Mouse (Mus musculus) bone marrow, adult 2 months (tissue): Measurements from ENCODE around the gene Mak. TPM values are rescaled to one million over a fixed set of nuclear protein-coding genes. Genes with fewer than 3 reads are reported as not detected.

Experiments used
- H3K27ac ChIP-seq: fragments of 200-500 bp; 2 replicates; pipeline ENCODE4 v1.5.1; 2012; ENCODE audit warnings: low read depth, mild to moderate bottlenecking, control low read depth, inconsistent platforms, low read length; ENCODE audit not compliant: control insufficient read depth, poor library complexity, insufficient read depth
- H3K4me1 ChIP-seq: fragments of 200-500 bp; 2 replicates; pipeline ENCODE4 v1.6.1; 2011; ENCODE audit warnings: low read length; ENCODE audit not compliant: control insufficient read depth, insufficient read depth
- H3K4me3 ChIP-seq: fragments of 200-500 bp; replicated peaks from 2 replicates; pipeline ENCODE3; 2011; ENCODE audit warnings: mild to moderate bottlenecking, low read depth, low read length, control low read depth; ENCODE audit not compliant: control insufficient read depth
- CTCF ChIP-seq: fragments of 200-500 bp; IDR thresholded peaks from 2 replicates; pipeline ENCODE4 v1.5.1; 2011; ENCODE audit warnings: low read length, control low read depth; ENCODE audit not compliant: control insufficient read depth, insufficient read depth
- POLR2A ChIP-seq: fragments of 200-500 bp; IDR thresholded peaks from 2 replicates; pipeline ENCODE4 v1.6.1; 2011; ENCODE audit warnings: low read depth, mild to moderate bottlenecking, control low read depth, low read length, borderline replicate concordance; ENCODE audit not compliant: control insufficient read depth
- WGBS: fragments of 180-500 bp; shearing (Covaris S2); methylation state at CpG from one replicate; pipeline ENCODE4 v1.1.7; 2018; 5-methylcytosine and 5-hydroxymethylcytosine counted together
- polyA plus RNA-seq: library from polyadenylated mRNA; stranded (reverse); fragments of >200 nt; gene quantifications from 2 replicates; pipeline ENCODE4 v1.2.4, GENCODE M21; 2011; ENCODE audit warnings: low replicate concordance; ENCODE audit not compliant: missing spikeins, insufficient read depth, insufficient read length

Gene Mak
- polyA plus RNA-seq, 1 experiment = not detected

DNA sequence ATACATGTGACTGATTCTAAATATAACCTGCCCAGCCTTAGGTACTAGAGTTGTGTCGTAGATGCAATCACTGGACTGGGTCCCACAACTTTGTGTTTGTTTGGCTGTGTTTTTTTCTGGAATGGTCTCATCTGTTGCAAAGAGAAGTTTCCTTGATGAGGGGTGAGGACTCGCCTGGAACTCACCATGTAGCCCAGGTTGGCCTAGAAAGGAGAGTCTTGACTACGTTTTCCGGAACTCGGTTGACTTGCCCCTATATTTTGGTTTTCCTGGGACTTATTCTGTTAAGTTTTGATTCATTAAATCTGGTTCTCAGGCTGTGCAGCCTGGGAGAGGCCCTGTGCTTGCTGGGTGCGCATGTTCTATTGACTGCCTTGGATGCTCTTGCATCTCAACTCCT lies 1.2 kb upstream of the Mak start:
- no peak for TF ChIP-seq CTCF
- TF ChIP-seq POLR2A = no peak
- no peaks in the 10 kb centered on the region; the same call in 1 of the 2 replicates for H3K4me1 ChIP-seq
- H3K27ac ChIP-seq = no peak overlapping the region
- H3K4me3 ChIP-seq = no peak overlapping the region
- 83% methylated on average over 6 of the region's 6 CpGs for WGBS

DNA sequence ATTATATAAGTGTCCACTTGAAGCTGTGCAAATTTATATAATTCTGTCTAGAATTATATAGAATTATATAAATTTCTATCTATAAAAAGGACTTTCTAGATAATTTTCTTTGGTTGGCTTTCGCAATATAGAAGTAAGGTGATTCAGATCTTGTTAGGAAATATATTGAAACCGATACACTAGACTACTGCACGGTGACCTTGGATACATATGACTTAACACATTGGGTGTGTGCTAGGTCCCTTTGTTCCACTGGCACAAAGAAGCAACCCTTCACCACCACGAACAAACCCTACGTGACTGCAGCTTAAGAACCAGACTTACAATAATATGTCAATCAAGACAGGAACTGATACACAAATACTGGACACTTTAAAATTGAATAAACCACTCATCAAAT lies 353 bp upstream of the Mak start:
- 41% methylated on average over 5 of the region's 5 CpGs for WGBS

DNA sequence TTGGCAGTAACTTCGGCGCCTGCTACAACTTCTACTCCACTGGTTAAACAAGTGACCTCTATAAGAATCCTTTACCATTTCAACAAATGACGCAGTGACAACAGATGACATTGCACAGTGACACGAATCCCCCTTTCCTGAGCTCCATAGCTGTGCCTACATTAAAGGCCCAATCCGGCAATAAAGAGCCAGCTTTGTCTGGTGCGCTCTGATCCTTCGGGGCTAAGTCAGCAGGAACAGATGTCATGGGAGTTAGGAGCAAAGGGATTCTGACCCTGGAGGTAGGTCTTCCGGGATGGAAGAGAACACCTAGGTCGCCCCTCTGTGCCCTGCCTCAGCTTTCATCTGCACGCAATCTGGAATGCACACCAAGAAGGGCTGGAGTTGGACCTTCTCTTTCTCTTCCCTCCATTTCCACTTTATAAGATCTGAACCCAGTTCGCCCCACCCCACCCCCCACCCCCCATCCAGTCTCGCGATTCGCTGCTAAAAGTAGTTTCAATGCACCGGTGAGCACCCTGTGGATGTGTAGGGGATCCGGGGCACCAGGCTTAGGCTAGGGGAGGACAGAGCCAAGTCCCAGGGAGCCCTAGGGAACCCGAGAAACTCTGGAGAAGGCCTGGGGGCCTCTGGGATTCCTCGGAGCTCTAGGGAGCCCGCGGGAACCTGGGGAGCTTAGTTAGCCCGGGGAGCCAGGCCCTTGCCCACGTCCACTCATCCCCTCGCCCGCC lies 651 bp downstream of the Mak start:
- TF ChIP-seq POLR2A (no peak), CTCF (no peak)
- WGBS = 17% methylated on average over 24 of the region's 24 CpGs
- no peak overlapping the region for H3K4me3 ChIP-seq

More for the DNA sequence above, 353 bp upstream of the Mak start:
- Histone ChIP-seq H3K27ac (no peak overlapping the region), H3K4me1 (no peaks in the 10 kb centered on the region; the same call in 1 of the 2 replicates), H3K4me3 (no peak overlapping the region)
- no peak for TF ChIP-seq CTCF
- no peak for TF ChIP-seq POLR2A

DNA sequence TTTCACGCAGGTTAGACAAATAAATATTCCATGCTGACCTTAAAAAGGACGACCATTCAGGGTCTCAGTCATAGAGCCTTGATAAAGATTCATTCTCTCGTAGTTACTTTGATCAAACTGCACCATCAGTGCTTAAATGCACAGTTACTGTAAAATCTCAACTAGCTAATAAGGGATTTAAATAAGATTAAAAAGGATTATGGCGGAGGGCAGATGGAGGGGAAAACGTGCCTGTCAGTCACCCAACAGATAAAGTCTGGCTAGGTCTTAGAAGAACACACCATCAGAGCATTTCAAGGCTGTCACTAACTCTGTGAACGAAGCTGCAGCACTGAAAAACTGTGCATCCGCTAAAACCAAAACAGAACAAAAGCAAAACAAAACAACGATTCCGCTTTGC lies 1.6 kb downstream of the Mak start:
- TF ChIP-seq POLR2A (no peak), CTCF (no peak)
- Histone ChIP-seq H3K4me3 (no peak overlapping the region), H3K27ac (no peak overlapping the region), H3K4me1 (no peaks in the 10 kb centered on the region; the same call in 1 of the 2 replicates)
- WGBS = 70% methylated on average over 9 of the region's 9 CpGs

More for the DNA sequence above, 651 bp downstream of the Mak start:
- Histone ChIP-seq H3K4me1 (no peaks in the 10 kb centered on the region; the same call in 1 of the 2 replicates), H3K27ac (no peak overlapping the region)

DNA sequence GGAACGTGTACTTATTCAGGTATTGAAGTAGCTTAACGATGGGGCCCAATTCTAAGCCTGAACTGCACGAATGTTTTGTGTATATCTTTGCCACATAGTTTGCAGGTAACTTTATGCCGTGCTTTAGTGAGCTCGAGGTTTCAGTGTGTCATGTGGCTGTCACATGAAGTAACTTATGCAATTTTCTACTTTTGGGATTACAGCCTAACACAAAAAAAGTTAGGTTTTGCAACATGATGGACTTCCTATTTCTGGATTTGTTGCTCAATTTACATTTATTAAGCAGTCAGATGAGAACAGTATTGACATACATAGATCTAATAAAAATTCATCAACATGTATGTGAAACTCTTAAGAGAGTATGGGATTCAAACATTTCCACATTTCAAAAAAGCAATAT lies 5.7 kb downstream of the Mak start:
- no peak overlapping the region for H3K4me3 ChIP-seq
- H3K4me1 ChIP-seq = no peaks in the 10 kb centered on the region; the same call in 1 of the 2 replicates
- 51% methylated on average over 5 of the region's 5 CpGs for WGBS
- H3K27ac ChIP-seq = no peak overlapping the region
- TF ChIP-seq CTCF (no peak), POLR2A (no peak)

GRCm38 (mm10) chr13:41071617-41072016 lies 7.9 kb downstream of the Mak start:
- H3K4me1 ChIP-seq = no peaks in the 10 kb centered on the region; the same call in 1 of the 2 replicates
- WGBS = 86% methylated on average over 11 of the region's 11 CpGs

DNA sequence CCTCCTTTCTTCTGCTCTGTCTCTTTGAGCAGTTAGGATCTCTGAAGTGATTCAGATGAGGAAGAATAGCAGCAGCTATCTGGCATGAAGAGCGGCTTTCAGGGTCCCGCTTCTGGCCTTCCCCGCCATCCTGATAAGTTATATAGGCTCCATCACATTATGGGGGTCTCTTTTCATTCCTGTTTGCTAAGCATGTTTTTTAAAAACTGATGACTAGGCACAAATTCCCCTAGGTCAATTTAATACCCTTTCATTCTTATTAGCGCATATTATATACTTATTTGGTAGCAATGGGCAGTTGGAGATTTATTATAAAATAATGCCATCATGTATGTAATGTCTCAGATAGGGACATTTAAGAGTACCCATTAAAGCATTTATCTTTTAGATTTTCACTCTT lies 11.9 kb downstream of the Mak start:
- Histone ChIP-seq H3K27ac (no peak overlapping the region), H3K4me1 (no peaks in the 10 kb centered on the region), H3K4me3 (no peak overlapping the region)
- TF ChIP-seq CTCF = no peak
- no peak for TF ChIP-seq POLR2A
- 86% methylated on average over 4 of the region's 4 CpGs for WGBS

More at GRCm38 (mm10) chr13:41071617-41072016, 7.9 kb downstream of the Mak start:
- no peak overlapping the region for H3K4me3 ChIP-seq
- TF ChIP-seq CTCF (no peak), POLR2A (no peak)
- H3K27ac ChIP-seq = no peak overlapping the region

DNA sequence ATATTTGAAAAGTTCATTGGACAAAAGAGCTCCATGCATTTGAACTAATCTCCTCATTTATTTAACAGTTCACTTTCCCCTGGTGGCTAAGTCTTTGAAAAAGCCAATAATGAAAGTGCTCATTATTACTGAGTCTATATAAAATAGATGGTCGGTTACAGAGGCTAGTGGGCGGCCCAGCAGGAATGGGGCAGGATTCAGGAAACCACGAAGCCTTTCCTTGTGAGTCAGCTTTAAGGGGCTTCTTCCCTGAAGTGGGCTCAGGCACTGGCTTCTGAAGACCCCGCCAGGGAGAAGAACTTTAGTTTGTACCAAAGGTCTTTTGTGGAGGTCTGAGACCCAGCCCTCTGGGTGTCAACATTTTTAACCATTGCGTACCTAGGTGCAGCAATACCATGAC lies 27.5 kb downstream of the Mak start:
- H3K4me3 ChIP-seq = no peak overlapping the region
- no peak overlapping the region for H3K27ac ChIP-seq
- WGBS = 63% methylated on average over 5 of the region's 5 CpGs
- H3K4me1 ChIP-seq = no peaks in the 10 kb centered on the region
- TF ChIP-seq CTCF = no peak
- TF ChIP-seq POLR2A = no peak
